Mouse (Mus musculus): ENCODE measurements around the gene Cep112. TPM values are rescaled to one million over a fixed set of nuclear protein-coding genes. Genes with fewer than 3 reads are reported as not detected.
A peak's percentile ranks its signal among the peaks of the same experiment; 100 is the strongest.

The Cep112 gene
- 15.4 and 21.5 TPM in 2 replicates for total RNA-seq (2021)
- long read RNA-seq, partial matches to known transcripts, result 1 of 4 reads
- long read RNA-seq, other reads (novel, unspliced or antisense), result 1 of 4 reads

- peak; percentile 96 for DNase-seq
These were observed at the start of gene Cep112 for GRCm38 (mm10) chr11:108424889-108425591. Gene Cep112 (plus strand): TSS chr11:108425192.

- DNase-seq, result no peak
These were observed 48.2 kb upstream of the Cep112 start for GRCm38 (mm10) chr11:108376815-108377214.

GRCm38 (mm10) chr11:108377680-108378362 lies 47.2 kb upstream of the Cep112 start:
- peak; percentile 73 for DNase-seq

- no peak for DNase-seq
These were observed 46.6 kb upstream of the Cep112 start for GRCm38 (mm10) chr11:108378363-108378751.

- DNase-seq, result no peak
These were observed 42.3 kb upstream of the Cep112 start for GRCm38 (mm10) chr11:108382664-108383063.

- DNase-seq, result no peak
These were observed 39.9 kb upstream of the Cep112 start for GRCm38 (mm10) chr11:108384920-108385665.

GRCm38 (mm10) chr11:108385666-108386024 lies 39.3 kb upstream of the Cep112 start:
- no peak for DNase-seq

- DNase-seq, result no peak
These were observed 29.9 kb upstream of the Cep112 start for GRCm38 (mm10) chr11:108395061-108395460.

- DNase-seq, result no peak
These were observed 28.7 kb upstream of the Cep112 start for GRCm38 (mm10) chr11:108396076-108396829.

- DNase-seq, result no peak
These were observed 14.9 kb upstream of the Cep112 start for GRCm38 (mm10) chr11:108409876-108410644.

- DNase-seq, result no peak
These were observed 8.6 kb upstream of the Cep112 start for GRCm38 (mm10) chr11:108416360-108416759.

GRCm38 (mm10) chr11:108418540-108418939 lies 6.5 kb upstream of the Cep112 start:
- no peak for DNase-seq

GRCm38 (mm10) chr11:108419242-108419641 lies 5.8 kb upstream of the Cep112 start:
- DNase-seq, result no peak

- no peak for DNase-seq
These were observed 4.2 kb upstream of the Cep112 start for GRCm38 (mm10) chr11:108420751-108421150.

- DNase-seq, result no peak
These were observed 1.8 kb upstream of the Cep112 start for GRCm38 (mm10) chr11:108423221-108423620.

GRCm38 (mm10) chr11:108424111-108424510 lies 881 bp upstream of the Cep112 start:
- no peak for DNase-seq

- DNase-seq, result no peak
These were observed 565 bp downstream of the Cep112 start for GRCm38 (mm10) chr11:108425592-108425921.

- no peak for DNase-seq
These were observed 1.1 kb downstream of the Cep112 start for GRCm38 (mm10) chr11:108426086-108426485.

- DNase-seq, result no peak
These were observed 2.2 kb downstream of the Cep112 start for GRCm38 (mm10) chr11:108427191-108427590.

- DNase-seq, result no peak
These were observed 4.1 kb downstream of the Cep112 start for GRCm38 (mm10) chr11:108429076-108429475.

GRCm38 (mm10) chr11:108443893-108444563 lies 19.0 kb downstream of the Cep112 start:
- no peak for DNase-seq
